Mouse (Mus musculus) right cerebral cortex, adult 18-20 months (tissue): ENCODE measurements at regions not wholly inside any gene's neighbourhood (a gene's known extent, or its start where the extent isn't known, plus 50 kb on each side); places are given as distances from the start of the nearest gene placed in this dataset.
"Not testable (repeated sequence)": the region's sequence is repeated elsewhere in the genome, so short reads cannot be mapped to it uniquely, and the experiment has no call there.

ENCODE experiments used
- DNase-seq: peaks from one replicate; pipeline ENCODE4 v3.0.0; 2022; ENCODE audit warnings: mixed read lengths

DNA sequence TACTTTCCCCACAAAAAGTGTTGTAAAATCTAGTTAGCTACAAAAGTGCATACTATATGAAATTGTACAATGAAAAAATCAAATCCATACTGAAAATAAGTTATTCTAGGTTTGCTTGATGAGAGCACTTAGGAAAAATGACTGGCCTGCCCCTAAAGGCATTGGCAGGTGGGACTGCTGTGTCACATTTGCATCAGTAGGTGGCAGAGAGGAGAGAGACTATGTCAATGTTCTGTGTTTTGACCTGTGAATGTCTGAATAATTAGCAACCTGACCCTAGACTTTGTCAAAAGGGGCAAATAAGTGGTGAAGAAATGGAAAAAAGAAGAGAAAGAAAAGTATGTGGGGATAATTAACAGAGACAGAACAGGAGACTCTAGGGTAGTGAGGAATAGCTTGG lies 997.0 kb upstream of the Tacstd2 start:
- no peak for DNase-seq

DNA sequence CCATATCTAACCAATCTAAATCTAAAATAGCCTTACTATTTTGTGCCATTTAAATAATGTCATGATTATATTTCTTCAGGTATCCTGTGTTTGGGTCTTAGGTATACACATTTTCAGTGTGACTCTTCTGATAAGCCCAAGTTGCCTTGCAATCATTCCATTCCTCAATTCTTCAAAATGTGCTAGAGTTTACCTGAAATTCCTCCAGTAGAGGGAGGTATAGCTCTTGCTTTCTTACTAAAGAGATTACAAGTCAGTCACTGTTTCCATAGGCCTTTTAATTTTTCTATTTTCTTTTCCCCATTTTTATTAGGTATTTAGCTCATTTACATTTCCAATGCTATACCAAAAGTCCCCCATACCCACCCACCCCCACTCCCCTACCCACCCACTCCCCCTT lies 968.3 kb upstream of the Tacstd2 start:
- DNase-seq, result no peak

DNA sequence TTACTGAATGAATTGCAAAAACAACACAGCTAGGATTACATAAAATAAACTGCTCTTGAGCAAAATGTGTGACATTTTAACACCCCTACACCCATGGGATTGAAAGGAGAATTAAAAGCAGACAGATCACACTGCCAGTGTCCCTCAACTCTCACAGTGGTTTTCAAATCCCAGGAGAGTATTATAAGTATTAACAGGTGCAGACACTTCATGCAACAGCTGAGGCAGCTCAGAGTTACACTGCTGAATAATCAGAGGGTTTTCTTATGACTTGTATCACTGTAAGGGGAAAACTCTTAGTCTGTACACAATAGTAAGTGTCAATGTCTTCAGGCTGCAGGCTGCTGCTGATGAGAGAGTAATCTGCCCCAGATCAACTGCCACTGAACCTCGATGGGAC lies 945.5 kb upstream of the Tacstd2 start:
- no peak for DNase-seq

DNA sequence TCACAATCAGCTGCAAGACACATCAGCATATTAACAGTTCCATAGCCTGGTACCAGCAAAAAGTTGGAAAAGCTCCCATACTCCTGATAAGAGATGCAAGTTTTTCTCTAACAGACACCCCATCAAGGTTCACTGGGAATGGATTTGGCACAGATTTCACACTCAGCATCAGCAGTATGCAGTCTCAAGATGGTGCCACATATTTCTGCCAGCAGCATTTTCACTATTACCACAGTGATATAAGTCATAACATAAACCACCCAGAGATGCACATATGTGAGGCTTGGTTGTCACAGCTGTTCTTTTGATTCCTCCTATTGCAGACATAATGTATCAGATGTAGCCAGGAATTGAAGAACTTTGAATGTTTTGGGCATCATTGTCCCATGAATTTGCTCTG lies 939.3 kb upstream of the Tacstd2 start:
- no peak for DNase-seq

DNA sequence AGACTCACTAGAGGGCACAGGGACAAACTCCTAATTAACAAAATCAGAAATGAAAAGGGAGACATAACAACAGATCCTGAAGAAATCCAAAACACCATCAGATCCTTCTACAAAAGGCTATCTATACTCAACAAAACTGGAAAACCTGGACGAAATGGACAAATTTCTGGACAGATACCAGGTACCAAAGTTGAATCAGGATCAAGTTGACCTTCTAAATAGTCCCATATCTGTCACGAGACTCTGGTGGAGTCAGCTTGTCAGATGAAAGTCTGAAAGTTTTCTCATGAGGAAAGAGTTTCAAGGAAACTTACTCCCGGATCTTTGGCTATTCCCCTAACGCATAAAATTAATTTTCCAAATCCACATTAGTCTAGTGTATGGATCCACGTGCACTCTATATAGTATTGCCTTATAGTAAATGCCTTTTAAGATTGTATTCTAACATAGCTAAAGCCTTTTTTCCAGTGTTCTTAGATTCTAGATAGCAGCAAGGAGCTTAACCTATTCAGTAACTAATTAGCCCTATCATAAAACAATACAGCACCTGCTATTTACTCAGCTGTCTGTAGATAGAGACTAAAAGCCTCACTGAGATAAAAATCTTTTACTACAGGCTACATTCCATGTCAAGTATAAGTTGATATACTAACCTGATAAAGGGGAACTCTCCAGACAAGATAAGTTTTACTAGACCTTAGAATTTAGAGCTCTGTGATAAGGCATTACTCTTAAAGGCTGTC lies 917.6 kb upstream of the Tacstd2 start:
- DNase-seq, result not testable (repeated sequence)

DNA sequence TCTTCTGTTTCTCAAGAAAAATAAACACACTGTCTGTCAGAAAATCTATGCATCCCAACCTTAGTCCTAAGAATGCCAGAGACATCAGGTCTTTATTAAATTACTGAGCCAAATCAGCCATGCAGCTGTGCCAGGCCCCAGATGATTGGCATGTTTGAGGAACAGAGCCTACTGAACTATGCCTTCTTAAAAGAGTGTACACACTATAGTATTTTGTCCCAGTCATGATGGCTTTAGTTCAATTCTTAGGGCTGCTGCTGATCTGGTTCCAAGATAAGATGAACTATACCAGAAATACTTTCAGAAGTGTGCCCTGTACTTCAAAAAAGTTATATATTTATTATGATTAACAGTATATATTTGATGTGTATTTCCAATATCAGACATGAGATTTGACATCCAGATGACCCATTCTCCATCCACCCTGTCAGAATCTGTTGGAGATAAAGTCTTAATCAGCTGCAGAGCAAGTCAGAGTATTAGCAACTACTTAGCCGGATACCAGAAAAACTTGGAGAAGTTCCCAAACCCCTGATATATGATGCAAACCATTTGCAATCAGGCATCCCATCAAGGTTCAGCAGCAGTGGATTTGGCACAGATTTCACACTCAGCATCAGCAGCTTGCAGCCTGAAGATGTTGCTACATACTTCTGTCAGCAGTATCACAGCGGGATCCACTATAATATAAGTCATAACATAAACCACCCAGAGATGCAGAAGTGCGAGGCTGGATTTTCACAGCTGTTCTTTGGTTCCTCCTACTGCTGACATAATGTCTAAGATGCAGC lies 913.6 kb upstream of the Tacstd2 start:
- peak; percentile 0 for DNase-seq

DNA sequence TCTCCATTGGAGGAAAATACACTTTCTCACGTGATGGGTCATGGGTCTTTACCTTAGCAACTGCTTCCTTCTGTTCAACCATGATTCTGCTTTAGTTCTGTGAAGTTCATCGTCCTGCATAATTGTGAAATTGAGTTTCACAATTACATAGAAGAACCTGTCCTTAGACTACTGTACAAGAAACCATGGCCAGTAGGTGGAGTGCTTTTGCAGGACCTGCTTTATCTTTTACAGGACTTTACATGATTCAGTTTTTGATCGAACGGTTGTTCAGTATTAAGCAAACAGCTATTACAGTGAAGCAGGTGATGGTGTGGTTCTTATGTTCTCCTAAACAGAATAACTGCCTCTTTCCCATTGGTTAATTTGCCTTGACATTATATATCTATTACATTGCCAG lies 910.2 kb upstream of the Tacstd2 start:
- DNase-seq, result no peak

DNA sequence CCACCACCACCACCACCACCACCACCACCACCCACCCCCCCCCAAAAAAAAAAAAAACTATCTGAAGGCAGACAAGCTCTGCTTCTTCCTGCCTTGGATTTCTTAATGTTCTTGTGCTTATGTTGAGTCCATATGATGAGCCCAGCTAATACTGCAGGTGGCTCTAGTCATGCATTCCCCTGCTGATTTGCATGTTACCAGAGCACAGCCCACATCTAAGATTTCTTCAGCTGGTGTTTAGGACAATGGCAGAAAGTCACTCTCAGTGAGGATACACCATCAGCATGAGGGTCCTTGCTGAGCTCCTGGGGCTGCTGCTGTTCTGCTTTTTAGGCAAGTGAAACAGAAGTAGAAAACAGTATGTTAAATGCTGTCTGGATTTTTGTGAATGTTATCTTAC lies 901.6 kb upstream of the Tacstd2 start:
- no peak for DNase-seq
